Mouse (Mus musculus): ENCODE measurements at regions not wholly inside any gene's neighbourhood (a gene's known extent, or its start where the extent isn't known, plus 50 kb on each side); places are given as distances from the start of the nearest gene placed in this dataset.
"Not testable (repeated sequence)": the region's sequence is repeated elsewhere in the genome, so short reads cannot be mapped to it uniquely, and the experiment has no call there.

DNA sequence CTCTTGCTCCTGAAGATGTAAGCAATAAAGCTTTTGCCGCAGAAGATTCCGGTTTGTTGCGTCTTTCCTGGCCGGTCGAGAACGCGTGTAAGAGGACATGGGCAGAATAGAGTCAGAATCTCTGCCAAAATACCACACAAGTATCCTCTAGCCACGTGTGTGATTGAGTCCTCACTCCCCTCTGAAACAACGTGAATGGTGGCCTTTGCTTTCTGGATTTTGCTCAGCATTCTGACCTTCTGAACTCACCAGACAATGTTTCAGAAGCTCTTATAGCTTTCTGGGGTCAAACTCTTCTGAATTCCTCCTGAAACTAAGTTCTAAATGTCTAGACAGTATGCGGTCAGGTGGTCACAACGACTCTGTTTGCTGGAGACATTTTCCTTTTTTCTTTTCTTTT is 202.0 kb upstream of the Btg1 start:
- H3K4me3 ChIP-seq (ENCODE audit: low read depth, low read length): no peak overlapping the region
- DNase-seq (ENCODE audit: low spot score) (no peak), ATAC-seq (ENCODE audit: low FRiP score, low TSS enrichment) (no peak)
- H3K27ac ChIP-seq (replicated peaks): no peak overlapping the region
- 88% methylated on average over 11 of the region's 11 CpGs for WGBS
- TF ChIP-seq EP300 (optimal IDR thresholded peaks at IDR 0.05): no peak
- TF ChIP-seq CTCF (IDR thresholded peaks at IDR 0.05; ENCODE audit: low read depth): no peak
- no peaks in the 10 kb centered on the region for H3K4me1 ChIP-seq (replicated peaks; ENCODE audit: control insufficient read depth, insufficient read depth)
- H3K9ac ChIP-seq (ENCODE audit: low read length): no peak overlapping the region
- H3K36me3 ChIP-seq (ENCODE audit: control insufficient read depth, insufficient read depth, low read length): no peaks in the 10 kb centered on the region
- H3K9me3 ChIP-seq (ENCODE audit: control insufficient read depth, low read length): no peaks in the 10 kb centered on the region
- no peak overlapping the region for H3K4me2 ChIP-seq (replicated peaks; ENCODE audit: low read depth)
- H3K27me3 ChIP-seq (ENCODE audit: control insufficient read depth, insufficient read depth, low read length): no peaks in the 10 kb centered on the region

DNA sequence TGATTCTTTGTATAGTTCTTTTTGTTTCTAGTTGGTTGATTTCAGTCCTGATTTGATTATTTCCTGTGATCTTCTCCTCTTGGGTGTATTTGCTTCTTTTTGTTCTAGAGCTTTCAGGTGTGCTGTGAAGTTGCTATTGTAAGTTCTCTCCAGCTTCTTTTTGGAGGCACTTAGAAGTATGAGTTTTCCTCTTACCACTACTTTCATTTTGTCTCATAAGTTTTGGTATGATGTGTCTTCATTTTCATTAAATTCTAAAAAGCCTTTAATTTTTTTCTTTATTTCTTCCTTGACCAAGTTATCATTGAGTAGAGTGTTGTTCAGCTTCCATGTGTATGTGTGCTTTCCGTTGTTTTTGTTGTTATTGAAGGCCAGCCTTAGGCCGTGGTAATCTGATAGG is 195.3 kb upstream of the Btg1 start:
- H3K27ac ChIP-seq (replicated peaks); H3K4me3 ChIP-seq (ENCODE audit: low read depth, low read length); H3K9me3 ChIP-seq (ENCODE audit: control insufficient read depth, low read length); H3K4me1 ChIP-seq (replicated peaks; ENCODE audit: control insufficient read depth, insufficient read depth); DNase-seq (ENCODE audit: low spot score); H3K36me3 ChIP-seq (ENCODE audit: control insufficient read depth, insufficient read depth, low read length); ATAC-seq (ENCODE audit: low FRiP score, low TSS enrichment); H3K9ac ChIP-seq (ENCODE audit: low read length); H3K27me3 ChIP-seq (ENCODE audit: control insufficient read depth, insufficient read depth, low read length); H3K4me2 ChIP-seq (replicated peaks; ENCODE audit: low read depth): not testable (repeated sequence)
- 96% methylated on average over 2 of the region's 2 CpGs for WGBS

- no peak overlapping the region for H3K9ac ChIP-seq (ENCODE audit: low read length)
- H3K27ac ChIP-seq (replicated peaks): no peak overlapping the region
- DNase-seq (ENCODE audit: low spot score) (no peak), ATAC-seq (ENCODE audit: low FRiP score, low TSS enrichment) (peak; percentile 63; the same call in 1 of the 2 replicates)
- no peaks in the 10 kb centered on the region for H3K9me3 ChIP-seq (ENCODE audit: control insufficient read depth, low read length)
- no peaks in the 10 kb centered on the region for H3K36me3 ChIP-seq (ENCODE audit: control insufficient read depth, insufficient read depth, low read length)
- no peaks in the 10 kb centered on the region for H3K4me1 ChIP-seq (replicated peaks; ENCODE audit: control insufficient read depth, insufficient read depth)
- no peak overlapping the region for H3K4me2 ChIP-seq (replicated peaks; ENCODE audit: low read depth)
- WGBS: 55% methylated on average over 5 of the region's 5 CpGs
- H3K4me3 ChIP-seq (ENCODE audit: low read depth, low read length): no peak overlapping the region
- H3K27me3 ChIP-seq (ENCODE audit: control insufficient read depth, insufficient read depth, low read length): no peaks in the 10 kb centered on the region
- no peak for TF ChIP-seq EP300 (optimal IDR thresholded peaks at IDR 0.05)
- TF ChIP-seq CTCF (IDR thresholded peaks at IDR 0.05; ENCODE audit: low read depth): no peak
Observed at GRCm38 (mm10) chr10:96427407-96427806, 189.4 kb upstream of the Btg1 start.

- no peak overlapping the region for H3K27ac ChIP-seq (replicated peaks)
- no peak overlapping the region for H3K4me2 ChIP-seq (replicated peaks; ENCODE audit: low read depth)
- TF ChIP-seq EP300 (optimal IDR thresholded peaks at IDR 0.05) (no peak), CTCF (IDR thresholded peaks at IDR 0.05; ENCODE audit: low read depth) (no peak)
- H3K4me3 ChIP-seq (ENCODE audit: low read depth, low read length): no peak overlapping the region
- no peaks in the 10 kb centered on the region for H3K27me3 ChIP-seq (ENCODE audit: control insufficient read depth, insufficient read depth, low read length)
- H3K9ac ChIP-seq (ENCODE audit: low read length): no peak overlapping the region
- no peak for DNase-seq (ENCODE audit: low spot score)
- WGBS: 47% methylated on average over 3 of the region's 3 CpGs
- no peaks in the 10 kb centered on the region for H3K4me1 ChIP-seq (replicated peaks; ENCODE audit: control insufficient read depth, insufficient read depth)
- no peaks in the 10 kb centered on the region for H3K36me3 ChIP-seq (ENCODE audit: control insufficient read depth, insufficient read depth, low read length)
- H3K9me3 ChIP-seq (ENCODE audit: control insufficient read depth, low read length): no peaks in the 10 kb centered on the region
- no peak for ATAC-seq (ENCODE audit: low FRiP score, low TSS enrichment)
Observed at GRCm38 (mm10) chr10:96430142-96430541, 186.7 kb upstream of the Btg1 start.

DNA sequence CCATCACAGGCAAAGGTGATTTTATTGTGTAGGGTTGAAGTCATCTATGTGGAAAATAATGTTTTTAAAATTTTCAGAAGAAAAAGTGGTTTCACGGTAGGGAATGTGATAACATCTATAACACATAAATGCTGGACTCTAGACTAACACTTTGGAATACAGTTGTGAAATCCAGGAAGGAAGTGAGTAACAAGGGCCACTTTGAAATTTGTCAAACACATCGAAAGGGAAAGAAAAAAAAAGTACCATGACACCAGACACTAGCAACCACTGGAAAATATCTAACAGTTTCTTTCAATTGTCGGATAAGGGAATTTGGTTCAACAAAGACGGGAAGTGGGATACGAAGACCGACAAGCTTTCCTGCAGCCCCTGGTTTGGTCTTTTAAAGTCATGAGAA is 181.7 kb upstream of the Btg1 start:
- no peaks in the 10 kb centered on the region for H3K4me1 ChIP-seq (replicated peaks; ENCODE audit: control insufficient read depth, insufficient read depth)
- H3K4me2 ChIP-seq (replicated peaks; ENCODE audit: low read depth): no peak overlapping the region
- ATAC-seq (ENCODE audit: low FRiP score, low TSS enrichment) (no peak), DNase-seq (ENCODE audit: low spot score) (no peak)
- H3K4me3 ChIP-seq (ENCODE audit: low read depth, low read length): no peak overlapping the region
- H3K9me3 ChIP-seq (ENCODE audit: control insufficient read depth, low read length): no peaks in the 10 kb centered on the region
- no peak overlapping the region for H3K27ac ChIP-seq (replicated peaks)
- no peak overlapping the region for H3K9ac ChIP-seq (ENCODE audit: low read length)
- TF ChIP-seq CTCF (IDR thresholded peaks at IDR 0.05; ENCODE audit: low read depth) (no peak), EP300 (optimal IDR thresholded peaks at IDR 0.05) (no peak)
- H3K27me3 ChIP-seq (ENCODE audit: control insufficient read depth, insufficient read depth, low read length): no peaks in the 10 kb centered on the region
- H3K36me3 ChIP-seq (ENCODE audit: control insufficient read depth, insufficient read depth, low read length): no peaks in the 10 kb centered on the region
- WGBS: 82% methylated on average over 6 of the region's 6 CpGs

- Histone ChIP-seq H3K27me3 (ENCODE audit: control insufficient read depth, insufficient read depth, low read length) (no peaks in the 10 kb centered on the region), H3K4me2 (replicated peaks; ENCODE audit: low read depth) (no peak overlapping the region), H3K27ac (replicated peaks) (0 out of 2 replicates have a peak overlapping the region, but pooled peaks have one; percentile 8), H3K4me1 (replicated peaks; ENCODE audit: control insufficient read depth, insufficient read depth) (no peaks in the 10 kb centered on the region), H3K36me3 (ENCODE audit: control insufficient read depth, insufficient read depth, low read length) (no peaks in the 10 kb centered on the region), H3K9me3 (ENCODE audit: control insufficient read depth, low read length) (no peaks in the 10 kb centered on the region), H3K9ac (ENCODE audit: low read length) (no peak overlapping the region), H3K4me3 (ENCODE audit: low read depth, low read length) (no peak overlapping the region)
- TF ChIP-seq CTCF (IDR thresholded peaks at IDR 0.05; ENCODE audit: low read depth) (no peak), EP300 (optimal IDR thresholded peaks at IDR 0.05) (no peak)
- WGBS: 76% methylated on average over 11 of the region's 11 CpGs
- DNase-seq (ENCODE audit: low spot score): peak; percentile 45
- ATAC-seq (ENCODE audit: low FRiP score, low TSS enrichment): peak; percentile 83
Observed at GRCm38 (mm10) chr10:96438398-96439103, 178.3 kb upstream of the Btg1 start.

Measured in stomach, postnatal 0 days (tissue).